17 mouse cellular contexts compared by ENCODE assay signal in the genomic region with DNA sequence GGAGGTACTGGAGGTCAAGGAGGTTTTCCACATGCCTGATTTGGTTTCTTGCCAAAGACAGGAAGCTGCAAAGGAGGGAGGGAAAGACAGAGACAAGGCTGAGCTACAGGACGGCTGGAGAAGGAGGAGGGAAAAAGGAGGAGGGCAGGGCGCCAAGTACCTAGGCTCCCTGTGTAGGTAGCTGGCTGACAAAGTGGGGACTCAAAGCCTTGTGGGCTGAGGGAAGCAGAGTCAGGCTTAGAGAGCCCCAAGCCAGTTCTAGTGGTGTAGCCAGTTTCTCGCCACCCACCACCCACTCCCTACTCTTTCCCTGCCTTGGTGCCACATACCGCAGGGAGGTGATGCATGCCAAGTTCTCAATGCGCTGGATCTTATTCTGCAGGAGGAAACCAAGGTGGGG. TPM values are rescaled to one million over a fixed set of nuclear protein-coding genes. Genes with fewer than 3 reads are reported as not detected.
DNase-seq lines count a peak whose midpoint lies in the region; ATAC-seq lines count a peak whose summit lies in the region.
"Had no signal": no experiment of that assay in that cellular context is flagged by ENCODE, and none has a peak within 500 bp of the region (broad histone marks: within the 10 kb centered on the region; RNA-seq: fewer than 3 reads in every experiment).

No protein-coding gene starts in this region.

- intact Hi-C loops in left cerebral cortex, postnatal 36 days (cut with DNase I) = no loop called here

- no peak for ATAC-seq in cerebellum, adult (ENCODE audit: insufficient number of reproducible peaks, low FRiP score, low TSS enrichment)
- ATAC-seq: CD4-positive, CD25-positive, alpha-beta regulatory T cell, adult 4 months; forebrain, embryonic 15.5 days had no signal

- DNase-seq in cerebellum, adult 18-20 months = peak; percentile 32 to 46
- DNase-seq in frontal cortex, adult 2 months (ENCODE audit: extremely low spot score in 1 of 2, low spot score in 1 of 2) = peak; percentile 45 to 76
- DNase-seq in frontal cortex, postnatal 14 days (ENCODE audit: low spot score in 2 of 2) = no peak
- peak; percentile 82 for DNase-seq in right cerebral cortex, adult 18-20 months
- DNase-seq in right cerebral cortex, postnatal 4 days = no peak
- peak; percentile 53 to 78 for DNase-seq in left cerebral cortex, postnatal 36 days (ENCODE audit: low spot score in 2 of 2)
- no peak for DNase-seq in spleen, postnatal 36 days (ENCODE audit: low spot score in 2 of 2)
- DNase-seq: gastrocnemius, postnatal 25 days; lung, adult 2 months; lung, postnatal 36 days; thymus, adult 18-20 months had no signal

RNA-seq across cellular contexts. Expression of a gene that starts 5.1 kb away (rescaled TPM):
- 0.82 TPM in 2 replicates for polyA plus RNA-seq in frontal cortex, adult 2 months (2012; rRNA removed)
- total RNA-seq in left cerebral cortex, postnatal 36 days (2021) = under 1 TPM; 0.32 to 0.59 TPM
- polyA plus RNA-seq: CD4-positive, CD25-positive, alpha-beta regulatory T cell, adult 4 months had no signal

RNA-seq across cellular contexts. Expression of a gene that starts 5.2 kb away (rescaled TPM):
- 60.2 and 66.3 TPM in 2 replicates for polyA plus RNA-seq in frontal cortex, adult 2 months (2012; rRNA removed)
- total RNA-seq in left cerebral cortex, postnatal 36 days (2021) = 10 to 100 TPM; 63.5 to 80.0 TPM

RNA-seq across cellular contexts. Expression of a gene that starts 6.4 kb away (rescaled TPM):
- polyA plus RNA-seq in frontal cortex, adult 2 months (2012; rRNA removed) = 6.1 and 6.3 TPM in 2 replicates
- 1 to 10 TPM; 3.7 to 3.9 TPM for total RNA-seq in left cerebral cortex, postnatal 36 days (2021)

RNA-seq across cellular contexts. Expression of a gene that starts 14.3 kb away (rescaled TPM):
- polyA plus RNA-seq in frontal cortex, adult 2 months (2012; rRNA removed) = 11.2 and 14.0 TPM in 2 replicates
- 10 to 100 TPM; 11.9 to 13.3 TPM for total RNA-seq in left cerebral cortex, postnatal 36 days (2021)

RNA-seq across cellular contexts. Expression of a gene that starts 22.9 kb away (rescaled TPM):
- polyA plus RNA-seq in frontal cortex, adult 2 months (2012; rRNA removed) = 0.50 and 0.62 TPM in 2 replicates
- total RNA-seq in left cerebral cortex, postnatal 36 days (2021) = 1 to 10 TPM; 2.2 to 2.5 TPM
- polyA plus RNA-seq: G1E; heart, postnatal 0 days; hindbrain, embryonic 11.5 days had no signal

Comparison
In these comparisons a context has a peak if more than half of its experiments do, and no peak if none do; other contexts are left out.
1. DNase-seq: peak in cerebellum, adult 18-20 months (2 of 2), frontal cortex, adult 2 months (2 of 2), right cerebral cortex, adult 18-20 months (single experiment) and left cerebral cortex, postnatal 36 days (2 of 2); none in frontal cortex, postnatal 14 days (0 of 2), right cerebral cortex, postnatal 4 days (single experiment) and spleen, postnatal 36 days (0 of 2).